Mouse (Mus musculus) midbrain, embryonic 12.5 days (tissue): ENCODE measurements at regions not wholly inside any gene's neighbourhood (a gene's known extent, or its start where the extent isn't known, plus 50 kb on each side); places are given as distances from the start of the nearest gene placed in this dataset.

Experiments used
- ATAC-seq: fragments of 200-750 bp; cut with Nextera tagmentation; 2 replicates; pipeline ENCODE4 v1.8.0; 2017; ENCODE audit warnings: low read depth, moderate TSS enrichment, moderate library complexity; ENCODE audit not compliant: low FRiP score
- H3K27ac ChIP-seq: fragments of 300-500 bp; sonication (generic); replicated peaks from 2 replicates; pipeline ENCODE4 v1.5.1; 2016; ENCODE audit warnings: mild to moderate bottlenecking
- H3K27me3 ChIP-seq: fragments of 300-500 bp; sonication (generic); 2 replicates; pipeline ENCODE4 v1.6.1; 2016; ENCODE audit warnings: mild to moderate bottlenecking
- H3K36me3 ChIP-seq: fragments of 300-500 bp; sonication (generic); 2 replicates; pipeline ENCODE4 v1.6.1; 2016
- H3K4me1 ChIP-seq: fragments of 300-500 bp; sonication (generic); 2 replicates; pipeline ENCODE4 v1.6.1; 2016
- H3K4me2 ChIP-seq: fragments of 300-500 bp; sonication (generic); replicated peaks from 2 replicates; pipeline ENCODE4 v1.6.1; 2016; ENCODE audit warnings: mild to moderate bottlenecking, moderate library complexity
- H3K4me3 ChIP-seq: fragments of 300-500 bp; sonication (generic); 2 replicates; pipeline ENCODE4 v1.5.1; 2016; ENCODE audit warnings: mild to moderate bottlenecking
- H3K9ac ChIP-seq: fragments of 300-500 bp; sonication (generic); replicated peaks from 2 replicates; pipeline ENCODE4 v1.6.1; 2016; ENCODE audit warnings: mild to moderate bottlenecking, moderate library complexity
- H3K9me3 ChIP-seq: fragments of 300-500 bp; sonication (generic); 2 replicates; pipeline ENCODE4 v1.6.1; 2016; ENCODE audit warnings: mild to moderate bottlenecking
- WGBS: fragments of 180-500 bp; shearing (Covaris S2); methylation state at CpG from one replicate; pipeline ENCODE4 v1.1.7; 2016; 5-methylcytosine and 5-hydroxymethylcytosine counted together

GRCm38 (mm10) chrX:103904038-103904696, 76.9 kb downstream of the Rlim start:
- WGBS = 87% methylated on average over 5 of the region's 5 CpGs
- H3K36me3 ChIP-seq = no peaks in the 10 kb centered on the region
- no peak for ATAC-seq
- H3K27me3 ChIP-seq = peaks cover 43% of the 10 kb centered on the region
- no peaks in the 10 kb centered on the region for H3K9me3 ChIP-seq
- no peak overlapping the region for H3K4me3 ChIP-seq
- no peaks in the 10 kb centered on the region for H3K4me1 ChIP-seq
- no peak overlapping the region for H3K4me2 ChIP-seq
- H3K9ac ChIP-seq = no peak overlapping the region
- H3K27ac ChIP-seq = no peak overlapping the region

GRCm38 (mm10) chrX:103879329-103879935, 57.6 kb upstream of the Slc16a2 start:
- peaks cover 47% of the 10 kb centered on the region for H3K27me3 ChIP-seq
- peak; percentile 34; the same call in 1 of the 2 replicates for ATAC-seq

More at GRCm38 (mm10) chrX:103879329-103879935, 57.6 kb upstream of the Slc16a2 start:
- no peaks in the 10 kb centered on the region for H3K9me3 ChIP-seq
- H3K27ac ChIP-seq = no peak overlapping the region
- no peaks in the 10 kb centered on the region for H3K36me3 ChIP-seq
- H3K4me3 ChIP-seq = peak overlapping the region; percentile 23; the same call in 1 of the 2 replicates
- no peak overlapping the region for H3K9ac ChIP-seq
- no peaks in the 10 kb centered on the region for H3K4me1 ChIP-seq
- H3K4me2 ChIP-seq = peak overlapping the region; percentile 45
- WGBS = 33% methylated on average over 24 of the region's 24 CpGs
